Mouse (Mus musculus) forelimb bud, embryonic 11.5 days (tissue): ENCODE measurements around the gene Olfr1389.
"Not testable (repeated sequence)": the region's sequence is repeated elsewhere in the genome, so short reads cannot be mapped to it uniquely, and the experiment has no call there.

Experiments
- DNase-seq: peaks from one replicate; pipeline ENCODE4 v3.0.0-alpha.2; 2012; ENCODE audit warnings: low read depth, low spot score

Olfr1389 gene

GRCm38 (mm10) chr11:49422767-49423166 is at the start of gene Olfr1389:
Gene Olfr1389 (plus strand): TSS chr11:49423067.
- DNase-seq, result no peak

- no peak for DNase-seq
Measured at GRCm38 (mm10) chr11:49383133-49383532, 39.7 kb upstream of the Olfr1389 start.

GRCm38 (mm10) chr11:49386118-49386517 is 36.7 kb upstream of the Olfr1389 start:
- DNase-seq, result not testable (repeated sequence)

GRCm38 (mm10) chr11:49392707-49393106 is 30.2 kb upstream of the Olfr1389 start:
- not testable (repeated sequence) for DNase-seq

GRCm38 (mm10) chr11:49406784-49407183 is 16.1 kb upstream of the Olfr1389 start:
- no peak for DNase-seq

- peak; percentile 11 for DNase-seq
Measured at GRCm38 (mm10) chr11:49410540-49410939, 12.3 kb upstream of the Olfr1389 start.

GRCm38 (mm10) chr11:49425257-49425927 is 2.5 kb downstream of the Olfr1389 start:
- no peak for DNase-seq

GRCm38 (mm10) chr11:49429641-49430040 is 6.8 kb downstream of the Olfr1389 start:
- DNase-seq, result no peak

GRCm38 (mm10) chr11:49436411-49436810 is 13.5 kb downstream of the Olfr1389 start, which contains the start of gene Olfr1388:
Gene Olfr1388 (plus strand): TSS chr11:49436624.
- no peak for DNase-seq

GRCm38 (mm10) chr11:49455043-49455442 is 32.2 kb downstream of the Olfr1389 start, which contains the start of gene Olfr1387:
Gene Olfr1387 (plus strand): TSS chr11:49455343.
- no peak for DNase-seq

GRCm38 (mm10) chr11:49464746-49465145 is 41.9 kb downstream of the Olfr1389 start, which contains the start of gene Olfr1386:
Gene Olfr1386 (plus strand): TSS chr11:49465046.
- not testable (repeated sequence) for DNase-seq
